Mouse (Mus musculus) hindbrain, embryonic 12.5 days (tissue): ENCODE data around the gene 4932429P05Rik. TPM values are rescaled to one million over a fixed set of nuclear protein-coding genes. Genes with fewer than 3 reads are reported as not detected.

Source experiments
- ATAC-seq: fragments of 200-750 bp; cut with Nextera tagmentation; 2 replicates; pipeline ENCODE4 v1.8.0; 2017; ENCODE audit warnings: moderate TSS enrichment; ENCODE audit not compliant: low FRiP score
- H3K27ac ChIP-seq: fragments of 300-500 bp; sonication (generic); 2 replicates; pipeline ENCODE4 v1.5.1; 2016; ENCODE audit warnings: mild to moderate bottlenecking
- H3K27me3 ChIP-seq: fragments of 300-500 bp; sonication (generic); 2 replicates; pipeline ENCODE4 v1.6.1; 2016; ENCODE audit warnings: mild to moderate bottlenecking
- H3K36me3 ChIP-seq: fragments of 300-500 bp; sonication (generic); 2 replicates; pipeline ENCODE4 v1.6.1; 2016; ENCODE audit warnings: mild to moderate bottlenecking
- H3K4me1 ChIP-seq: fragments of 300-500 bp; sonication (generic); 2 replicates; pipeline ENCODE4 v1.6.1; 2016
- H3K4me2 ChIP-seq: fragments of 300-500 bp; sonication (generic); replicated peaks from 2 replicates; pipeline ENCODE4 v1.6.1; 2016; ENCODE audit warnings: mild to moderate bottlenecking
- H3K4me3 ChIP-seq: fragments of 300-500 bp; sonication (generic); 2 replicates; pipeline ENCODE4 v1.5.1; 2016; ENCODE audit warnings: mild to moderate bottlenecking
- H3K9ac ChIP-seq: fragments of 300-500 bp; sonication (generic); 2 replicates; pipeline ENCODE4 v1.6.1; 2016; ENCODE audit warnings: mild to moderate bottlenecking, moderate library complexity
- H3K9me3 ChIP-seq: fragments of 300-500 bp; sonication (generic); replicated peaks from 2 replicates; pipeline ENCODE4 v1.6.1; 2016; ENCODE audit warnings: mild to moderate bottlenecking
- polyA plus RNA-seq: library from polyadenylated mRNA; unstranded; fragments of >200 nt; fragmentation: Nextera tagmentation; extraction: Ambion mirVana; gene quantifications from 2 replicates; pipeline ENCODE4 v1.2.1, GENCODE M21; 2016

Gene 4932429P05Rik
- polyA plus RNA-seq: not detected in 2 replicates

DNA sequence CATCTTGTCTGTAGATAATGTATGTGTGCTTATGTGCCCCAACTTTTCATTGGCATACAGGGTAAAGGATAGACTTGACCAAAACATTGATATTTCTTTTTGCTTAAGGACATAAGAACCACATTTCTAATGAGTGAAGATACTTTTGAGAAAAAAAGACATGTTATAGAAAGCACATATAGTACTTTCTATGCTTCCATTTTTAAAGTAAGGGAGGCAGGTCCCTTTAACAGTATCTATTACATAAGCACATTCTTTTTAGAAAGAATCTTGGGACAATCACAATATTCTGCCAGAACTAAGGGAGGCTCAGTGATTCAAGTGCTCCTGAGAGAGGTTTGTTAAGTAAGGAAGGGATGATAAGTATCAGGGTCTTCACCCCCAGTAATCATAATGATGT lies at the start of gene 4932429P05Rik:
TSS of gene 4932429P05Rik (plus strand) at position 301 of the 400 bp plus-strand sequence.
- no peak for ATAC-seq

More for the DNA sequence above, at the start of gene 4932429P05Rik:
- Histone ChIP-seq H3K27me3 (no peaks in the 10 kb centered on the region), H3K4me2 (no peak within 1 kb of the TSS), H3K4me1 (no peaks in the 10 kb centered on the region), H3K27ac (no peak within 1 kb of the TSS), H3K36me3 (no peaks in the 10 kb centered on the region), H3K4me3 (no peak within 1 kb of the TSS), H3K9me3 (no peaks in the 10 kb centered on the region), H3K9ac (no peak within 1 kb of the TSS)

Other genes with a start within 250 kb of the 4932429P05Rik start
- not detected in 2 replicates for gene 4930415L06Rik, start 180.6 kb downstream of the 4932429P05Rik start, polyA plus RNA-seq